Mouse (Mus musculus) ES-Bruce4 (cell line): ENCODE results near the gene Gne.

Experiments
- CTCF ChIP-seq: IDR thresholded peaks from one replicate; pipeline ENCODE4 v1.8.1; 2011; ENCODE audit warnings: low read depth, low read length
- EP300 ChIP-seq: IDR thresholded peaks from 2 replicates; pipeline ENCODE4 v1.6.1; 2011; ENCODE audit warnings: low read depth, low read length; ENCODE audit not compliant: insufficient read depth
- POLR2A ChIP-seq: IDR thresholded peaks from one replicate; pipeline ENCODE4 v1.8.1; 2011; ENCODE audit warnings: low read length; ENCODE audit not compliant: insufficient read depth

- TF ChIP-seq POLR2A (no peak), CTCF (no peak), EP300 (no peak)
Observed at GRCm38 (mm10) chr4:43988976-43989375, 95.0 kb downstream of the Gne start.
